Mouse (Mus musculus): ENCODE results near the gene Dcaf1. TPM values are rescaled to one million over a fixed set of nuclear protein-coding genes. Genes with fewer than 3 reads are reported as not detected.

Dcaf1 gene
- total RNA-seq, 2 experiments from 2014 or later = 23.3 to 29.6 TPM

- intact Hi-C loops (cut with DNase I) = no loop called here
- DNase-seq (ENCODE audit: low spot score) = no peak
Measured at GRCm38 (mm10) chr9:106858036-106858435, 36.4 kb downstream of the Dcaf1 start.

GRCm38 (mm10) chr9:106874216-106874615 lies 52.5 kb downstream of the Dcaf1 start:
- intact Hi-C loops (cut with DNase I) = no loop called here
- DNase-seq (ENCODE audit: low spot score) = no peak

- no peak for DNase-seq (ENCODE audit: low spot score)
- intact Hi-C loops (cut with DNase I) = no loop called here
Measured at GRCm38 (mm10) chr9:106876666-106877065, 55.0 kb downstream of the Dcaf1 start.

GRCm38 (mm10) chr9:106879471-106879870 lies 57.8 kb downstream of the Dcaf1 start:
- DNase-seq (ENCODE audit: low spot score) = no peak
- intact Hi-C loops (cut with DNase I) = no loop called here

GRCm38 (mm10) chr9:106881071-106881755 lies 59.5 kb downstream of the Dcaf1 start:
- intact Hi-C loops (cut with DNase I) = no loop called here
- no peak for DNase-seq (ENCODE audit: low spot score)

- DNase-seq (ENCODE audit: low spot score) = no peak
- intact Hi-C loops (cut with DNase I) = no loop called here
Measured at GRCm38 (mm10) chr9:106882176-106882575, 60.5 kb downstream of the Dcaf1 start.

GRCm38 (mm10) chr9:106883085-106883484 lies 61.4 kb downstream of the Dcaf1 start:
- no peak for DNase-seq (ENCODE audit: low spot score)
- intact Hi-C loops (cut with DNase I) = no loop called here

- intact Hi-C loops (cut with DNase I) = loop anchor here (2.0 kb wide), 1 partner anchor 60 kb away; no protein-coding TSS in a partner anchor
- no peak for DNase-seq (ENCODE audit: low spot score)
Measured at GRCm38 (mm10) chr9:106884306-106884705, 62.6 kb downstream of the Dcaf1 start.

- no peak for DNase-seq (ENCODE audit: low spot score)
- intact Hi-C loops (cut with DNase I) = loop anchor here (2.0 to 5.0 kb wide), 2 partner anchors 60 to 208 kb away; no protein-coding TSS in a partner anchor
Measured at GRCm38 (mm10) chr9:106884996-106885900, 63.6 kb downstream of the Dcaf1 start.

- no peak for DNase-seq (ENCODE audit: low spot score)
- intact Hi-C loops (cut with DNase I) = loop anchor here (2.0 to 5.0 kb wide), 2 partner anchors 61 to 209 kb away; no protein-coding TSS in a partner anchor
Measured at GRCm38 (mm10) chr9:106885901-106886731, 64.4 kb downstream of the Dcaf1 start.

GRCm38 (mm10) chr9:106886828-106887702 lies 65.4 kb downstream of the Dcaf1 start, which contains the start of gene Rbm15b:
Gene Rbm15b, minus strand, starts transcription at chr9:106887428.
- intact Hi-C loops (cut with DNase I) = loop anchor here (5.0 kb wide), 1 partner anchor 210 kb away; no protein-coding TSS in a partner anchor
- DNase-seq (ENCODE audit: low spot score) = peak; percentile 97

- DNase-seq (ENCODE audit: low spot score) = no peak
- intact Hi-C loops (cut with DNase I) = loop anchor here (5.0 kb wide), 1 partner anchor 211 kb away; no protein-coding TSS in a partner anchor
Measured at GRCm38 (mm10) chr9:106888346-106888745, 66.7 kb downstream of the Dcaf1 start.

GRCm38 (mm10) chr9:106889321-106889720 lies 67.6 kb downstream of the Dcaf1 start:
- intact Hi-C loops (cut with DNase I) = loop anchor here (5.0 kb wide), 1 partner anchor 212 kb away; no protein-coding TSS in a partner anchor
- DNase-seq (ENCODE audit: low spot score) = no peak

GRCm38 (mm10) chr9:106890496-106891240 lies 69.0 kb downstream of the Dcaf1 start:
- intact Hi-C loops (cut with DNase I) = loop anchor here (5.0 kb wide), 1 partner anchor 447 kb away; the partner anchor contains the start of gene Hemk1
- no peak for DNase-seq (ENCODE audit: low spot score)

GRCm38 (mm10) chr9:106891341-106891741 lies 69.7 kb downstream of the Dcaf1 start:
- no peak for DNase-seq (ENCODE audit: low spot score)
- intact Hi-C loops (cut with DNase I) = loop anchor here (5.0 kb wide), 1 partner anchor 446 kb away; the partner anchor contains the start of gene Hemk1

GRCm38 (mm10) chr9:106891829-106892551 lies 70.3 kb downstream of the Dcaf1 start, which contains the start of gene Manf:
Gene Manf, minus strand, starts transcription at chr9:106891979.
- intact Hi-C loops (cut with DNase I) = loop anchor here (5.0 kb wide), 1 partner anchor 445 kb away; the partner anchor contains the start of gene Hemk1
- DNase-seq (ENCODE audit: low spot score) = peak; percentile 97

GRCm38 (mm10) chr9:106892552-106892875 lies 70.8 kb downstream of the Dcaf1 start:
- intact Hi-C loops (cut with DNase I) = loop anchor here (5.0 kb wide), 1 partner anchor 445 kb away; the partner anchor contains the start of gene Hemk1

More at GRCm38 (mm10) chr9:106892552-106892875, 70.8 kb downstream of the Dcaf1 start:
- DNase-seq (ENCODE audit: low spot score) = no peak

Measured in heart, postnatal 25 days (tissue).